Mouse (Mus musculus) liver, postnatal 0 days (tissue): ENCODE measurements around the gene Ndufs8.

Experiments used
- CTCF ChIP-seq: sonication (generic); IDR thresholded peaks from 2 replicates; pipeline ENCODE4 v1.5.1; 2016; ENCODE audit warnings: antibody characterized with exemption, low read depth
- EP300 ChIP-seq: IDR thresholded peaks from 2 replicates; pipeline ENCODE4 v1.6.1; 2016; ENCODE audit warnings: antibody characterized with exemption, low read depth, mild to moderate bottlenecking

- TF ChIP-seq EP300: no peak
- no peak for TF ChIP-seq CTCF
Measured at GRCm38 (mm10) chr19:3959030-3959429, 46.5 kb upstream of the Ndufs8 start.
